Mouse (Mus musculus) lung, embryonic 14.5 days (tissue): ENCODE results near the gene 1700067K01Rik. TPM values are rescaled to one million over a fixed set of nuclear protein-coding genes. Genes with fewer than 3 reads are reported as not detected.
A peak's percentile ranks its signal among the peaks of the same experiment; 100 is the strongest.

ENCODE experiments used
- ATAC-seq: fragments of 200-750 bp; cut with Nextera tagmentation; 2 replicates; pipeline ENCODE4 v1.8.0; 2017; ENCODE audit warnings: mild to moderate bottlenecking, moderate TSS enrichment, moderate library complexity; ENCODE audit not compliant: insufficient read depth
- DNase-seq: peaks from one replicate; pipeline ENCODE4 v3.0.0-alpha.2; 2015
- H3K27ac ChIP-seq: fragments of 300-500 bp; sonication (generic); 2 replicates; pipeline ENCODE4 v1.5.1; 2014; ENCODE audit warnings: low read depth, mild to moderate bottlenecking, moderate library complexity
- H3K27me3 ChIP-seq: fragments of 300-500 bp; sonication (generic); 2 replicates; pipeline ENCODE4 v1.6.1; 2014; ENCODE audit warnings: low read length, control low read depth; ENCODE audit not compliant: insufficient read depth
- H3K36me3 ChIP-seq: fragments of 300-500 bp; sonication (generic); 2 replicates; pipeline ENCODE4 v1.6.1; 2014; ENCODE audit warnings: control low read depth; ENCODE audit not compliant: insufficient read depth
- H3K4me1 ChIP-seq: fragments of 300-500 bp; sonication (generic); 2 replicates; pipeline ENCODE4 v1.6.1; 2014; ENCODE audit warnings: antibody characterized with exemption, control low read depth; ENCODE audit not compliant: insufficient read depth
- H3K4me2 ChIP-seq: fragments of 300-500 bp; sonication (generic); 2 replicates; pipeline ENCODE4 v1.6.1; 2014; ENCODE audit warnings: mild to moderate bottlenecking
- H3K4me3 ChIP-seq: fragments of 300-500 bp; sonication (generic); 2 replicates; pipeline ENCODE4 v1.5.1; 2014; ENCODE audit warnings: low read depth, low read length
- H3K9ac ChIP-seq: fragments of 300-500 bp; sonication (generic); 2 replicates; pipeline ENCODE4 v1.6.1; 2014
- H3K9me3 ChIP-seq: fragments of 300-500 bp; sonication (generic); 2 replicates; pipeline ENCODE4 v1.6.1; 2016; ENCODE audit warnings: low read depth, low read length, control low read depth
- CTCF ChIP-seq: IDR thresholded peaks from 2 replicates; pipeline ENCODE4 v1.5.1; 2016; ENCODE audit warnings: antibody characterized with exemption, low read depth
- WGBS: fragments of 180-500 bp; shearing (Covaris S2); extraction: QIAGEN DNeasy Blood & Tissue Kit; methylation state at CpG from one replicate; pipeline ENCODE4 v1.1.7; 2014; 5-methylcytosine and 5-hydroxymethylcytosine counted together
- polyA plus RNA-seq: library from polyadenylated mRNA; unstranded; fragments of >200 nt; fragmentation: Nextera tagmentation; extraction: Ambion mirVana; gene quantifications from 2 replicates; pipeline ENCODE4 v1.2.1, GENCODE M21; 2014

1700067K01Rik gene
- polyA plus RNA-seq, 1 experiment from 2014 or later = 1.5 TPM

- no peak for ATAC-seq
- no peak for TF ChIP-seq CTCF
- H3K27me3 ChIP-seq = peaks cover 20% of the 10 kb centered on the region; the same call in 1 of the 2 replicates
- 5% methylated on average over 5 of the region's 5 CpGs for WGBS
- 0 out of 2 replicates have a peak overlapping the region, but pooled peaks have one; percentile 12 for H3K4me2 ChIP-seq
- no peak overlapping the region for H3K27ac ChIP-seq
- no peak overlapping the region for H3K4me3 ChIP-seq
- peak; percentile 60 for DNase-seq
- H3K9me3 ChIP-seq = no peaks in the 10 kb centered on the region
- H3K36me3 ChIP-seq = no peaks in the 10 kb centered on the region
- H3K4me1 ChIP-seq = peaks cover 15% of the 10 kb centered on the region
- no peak overlapping the region for H3K9ac ChIP-seq
These were observed 21.8 kb downstream of the 1700067K01Rik start for GRCm38 (mm10) chr8:84023085-84023484.

GRCm38 (mm10) chr8:84023631-84024030 is 22.3 kb downstream of the 1700067K01Rik start:
- Histone ChIP-seq H3K27me3 (peaks cover 20% of the 10 kb centered on the region; the same call in 1 of the 2 replicates), H3K36me3 (no peaks in the 10 kb centered on the region), H3K4me1 (peaks cover 15% of the 10 kb centered on the region), H3K4me3 (no peak overlapping the region), H3K9ac (no peak overlapping the region), H3K4me2 (0 out of 2 replicates have a peak overlapping the region, but pooled peaks have one; percentile 12), H3K9me3 (no peaks in the 10 kb centered on the region), H3K27ac (no peak overlapping the region)
- WGBS = 44% methylated on average over 1 of the region's 1 CpGs
- no peak for ATAC-seq
- DNase-seq = no peak
- no peak for TF ChIP-seq CTCF

DNA sequence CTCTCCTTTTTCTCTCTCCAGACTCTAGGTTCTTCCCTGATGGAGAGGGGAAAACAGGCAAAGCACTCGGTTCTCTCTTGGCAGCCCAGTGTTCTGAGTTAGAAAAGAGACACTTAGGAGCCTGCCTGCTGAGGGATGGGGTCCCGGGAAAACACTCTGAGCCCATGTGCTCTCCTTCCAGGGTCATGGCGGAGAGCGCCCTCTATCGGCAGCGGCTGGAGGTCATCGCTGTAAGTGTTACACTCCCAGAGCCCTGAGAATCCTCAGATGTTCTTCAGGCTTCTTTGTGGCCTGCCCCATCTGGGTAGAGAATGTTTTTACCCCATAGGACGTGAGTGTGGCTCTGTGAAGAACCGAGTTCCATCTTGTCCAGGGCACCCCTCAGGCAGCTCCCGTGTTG is 22.9 kb downstream of the 1700067K01Rik start:
- Histone ChIP-seq H3K4me3 (no peak overlapping the region), H3K4me2 (no peak overlapping the region), H3K27ac (no peak overlapping the region), H3K36me3 (no peaks in the 10 kb centered on the region), H3K9me3 (no peaks in the 10 kb centered on the region), H3K4me1 (peaks cover 15% of the 10 kb centered on the region), H3K27me3 (peaks cover 20% of the 10 kb centered on the region; the same call in 1 of the 2 replicates), H3K9ac (no peak overlapping the region)
- ATAC-seq (no peak), DNase-seq (peak; percentile 76)
- peak; percentile 77 for TF ChIP-seq CTCF
- 14% methylated on average over 10 of the region's 10 CpGs for WGBS

- WGBS = 2% methylated on average over 41 of the region's 41 CpGs
- ATAC-seq = peak; percentile 68; the same call in 1 of the 2 replicates
- Histone ChIP-seq H3K9ac (peak overlapping the region; percentile 41; the same call in 1 of the 2 replicates), H3K27ac (no peak overlapping the region), H3K36me3 (no peaks in the 10 kb centered on the region), H3K4me2 (peak overlapping the region; percentile 85), H3K4me3 (peak overlapping the region; percentile 42), H3K4me1 (peaks cover 15% of the 10 kb centered on the region), H3K27me3 (peaks cover 20% of the 10 kb centered on the region; the same call in 1 of the 2 replicates), H3K9me3 (no peaks in the 10 kb centered on the region)
- TF ChIP-seq CTCF = no peak
- DNase-seq = peak; percentile 82
These were observed 24.6 kb downstream of the 1700067K01Rik start for GRCm38 (mm10) chr8:84025863-84026262.

- Histone ChIP-seq H3K36me3 (no peaks in the 10 kb centered on the region), H3K4me1 (peaks cover 13% of the 10 kb centered on the region), H3K9me3 (no peaks in the 10 kb centered on the region), H3K27ac (no peak overlapping the region), H3K27me3 (peaks cover 20% of the 10 kb centered on the region; the same call in 1 of the 2 replicates), H3K4me3 (no peak overlapping the region), H3K9ac (no peak overlapping the region), H3K4me2 (no peak overlapping the region)
- WGBS = 16% methylated on average over 10 of the region's 10 CpGs
- TF ChIP-seq CTCF = no peak
- DNase-seq = peak; percentile 70
- ATAC-seq = no peak
These were observed 26.1 kb downstream of the 1700067K01Rik start for GRCm38 (mm10) chr8:84027449-84027848.

DNA sequence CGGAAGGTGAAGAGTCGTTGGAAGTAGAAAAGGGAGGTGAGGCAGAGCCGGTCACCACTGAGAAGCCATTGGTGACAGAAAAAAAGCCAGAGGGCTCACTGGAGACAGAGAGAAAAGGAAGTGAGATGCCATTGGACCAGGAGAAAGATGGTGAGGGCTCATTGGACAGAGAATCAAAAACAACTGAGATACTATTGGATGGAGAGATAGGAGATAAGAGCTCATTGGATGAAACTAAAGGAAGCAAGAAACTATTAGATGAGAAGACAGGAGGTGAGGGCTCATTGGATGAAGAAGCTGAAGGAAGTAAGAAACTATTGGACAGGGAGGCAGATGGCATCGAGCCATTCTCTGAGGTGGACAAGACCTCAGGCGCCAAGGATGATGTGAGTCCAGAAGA is 28.0 kb downstream of the 1700067K01Rik start:
- ATAC-seq (no peak), DNase-seq (no peak)
- no peaks in the 10 kb centered on the region for H3K9me3 ChIP-seq
- H3K4me3 ChIP-seq = no peak overlapping the region
- WGBS = 79% methylated on average over 5 of the region's 5 CpGs
- no peak overlapping the region for H3K27ac ChIP-seq
- no peak for TF ChIP-seq CTCF
- peaks cover 6% of the 10 kb centered on the region; the same call in 1 of the 2 replicates for H3K4me1 ChIP-seq
- H3K9ac ChIP-seq = no peak overlapping the region
- H3K36me3 ChIP-seq = no peaks in the 10 kb centered on the region
- H3K27me3 ChIP-seq = peaks cover 20% of the 10 kb centered on the region; the same call in 1 of the 2 replicates
- H3K4me2 ChIP-seq = no peak overlapping the region

- ATAC-seq (no peak), DNase-seq (no peak)
- Histone ChIP-seq H3K27ac (no peak overlapping the region), H3K4me3 (no peak overlapping the region), H3K4me2 (no peak overlapping the region), H3K4me1 (no peaks in the 10 kb centered on the region), H3K27me3 (no peaks in the 10 kb centered on the region), H3K36me3 (no peaks in the 10 kb centered on the region), H3K9ac (no peak overlapping the region), H3K9me3 (no peaks in the 10 kb centered on the region)
- TF ChIP-seq CTCF = no peak
- WGBS = 69% methylated on average over 4 of the region's 4 CpGs
These were observed 31.5 kb downstream of the 1700067K01Rik start for GRCm38 (mm10) chr8:84032777-84033176.
